Mouse (Mus musculus): ENCODE data around the gene Pi4k2a. TPM values are rescaled to one million over a fixed set of nuclear protein-coding genes. Genes with fewer than 3 reads are reported as not detected.

Gene Pi4k2a
- polyA plus RNA-seq, 1 experiment from 2014 or later: 14.6 TPM

- Histone ChIP-seq H3K27ac (ENCODE audit: low read depth, low read length) (no peak overlapping the region), H3K36me3 (ENCODE audit: control insufficient read depth, insufficient read depth, low read length) (no peaks in the 10 kb centered on the region), H3K4me2 (no peak overlapping the region), H3K27me3 (ENCODE audit: control insufficient read depth, insufficient read depth, low read length) (no peaks in the 10 kb centered on the region; the same call in 1 of the 2 replicates), H3K9ac (ENCODE audit: low read depth, low read length) (no peak overlapping the region), H3K9me3 (replicated peaks; ENCODE audit: control insufficient read depth, low read length) (no peaks in the 10 kb centered on the region), H3K4me1 (ENCODE audit: control insufficient read depth, insufficient read depth, low read length) (peaks cover 7% of the 10 kb centered on the region; the same call in 1 of the 2 replicates), H3K4me3 (ENCODE audit: low read depth, low read length) (no peak overlapping the region)
- ATAC-seq (replicated peaks; ENCODE audit: insufficient number of reproducible peaks, low FRiP score, low TSS enrichment): no peak
- WGBS (ENCODE audit: insufficient replicate concordance): 44% methylated on average over 12 of the region's 12 CpGs
Observed at GRCm38 (mm10) chr19:42157493-42158237, 67.4 kb downstream of the Pi4k2a start.

- H3K4me1 ChIP-seq (ENCODE audit: control insufficient read depth, insufficient read depth, low read length): peaks cover 7% of the 10 kb centered on the region; the same call in 1 of the 2 replicates
- 15% methylated on average over 13 of the region's 13 CpGs for WGBS (ENCODE audit: insufficient replicate concordance)
- H3K4me2 ChIP-seq: peak overlapping the region; percentile 35
- H3K36me3 ChIP-seq (ENCODE audit: control insufficient read depth, insufficient read depth, low read length): no peaks in the 10 kb centered on the region
- H3K27me3 ChIP-seq (ENCODE audit: control insufficient read depth, insufficient read depth, low read length): no peaks in the 10 kb centered on the region; the same call in 1 of the 2 replicates
- no peak for ATAC-seq (replicated peaks; ENCODE audit: insufficient number of reproducible peaks, low FRiP score, low TSS enrichment)
- H3K27ac ChIP-seq (ENCODE audit: low read depth, low read length): no peak overlapping the region
- no peak overlapping the region for H3K4me3 ChIP-seq (ENCODE audit: low read depth, low read length)
- peak overlapping the region; percentile 39; the same call in 1 of the 2 replicates for H3K9ac ChIP-seq (ENCODE audit: low read depth, low read length)
- no peaks in the 10 kb centered on the region for H3K9me3 ChIP-seq (replicated peaks; ENCODE audit: control insufficient read depth, low read length)
Observed at GRCm38 (mm10) chr19:42158246-42159017, 68.2 kb downstream of the Pi4k2a start.

- H3K9ac ChIP-seq (ENCODE audit: low read depth, low read length): no peak within 1 kb of the TSS
Observed at GRCm38 (mm10) chr19:42163764-42164163, 73.5 kb downstream of the Pi4k2a start, which contains the start of gene Zfyve27. Gene Zfyve27, plus strand, starts transcription at chr19:42163951.

GRCm38 (mm10) chr19:42164188-42164587 is 73.9 kb downstream of the Pi4k2a start:
- WGBS (ENCODE audit: insufficient replicate concordance): 51% methylated on average over 7 of the region's 7 CpGs
- Histone ChIP-seq H3K27me3 (ENCODE audit: control insufficient read depth, insufficient read depth, low read length) (peaks cover 20% of the 10 kb centered on the region), H3K4me2 (no peak overlapping the region), H3K4me1 (ENCODE audit: control insufficient read depth, insufficient read depth, low read length) (0 out of 2 replicates have a peak, but pooled peaks cover 2% of the 10 kb centered on the region), H3K9me3 (replicated peaks; ENCODE audit: control insufficient read depth, low read length) (no peaks in the 10 kb centered on the region), H3K9ac (ENCODE audit: low read depth, low read length) (no peak overlapping the region), H3K4me3 (ENCODE audit: low read depth, low read length) (no peak overlapping the region), H3K36me3 (ENCODE audit: control insufficient read depth, insufficient read depth, low read length) (no peaks in the 10 kb centered on the region), H3K27ac (ENCODE audit: low read depth, low read length) (no peak overlapping the region)
- no peak for ATAC-seq (replicated peaks; ENCODE audit: insufficient number of reproducible peaks, low FRiP score, low TSS enrichment)

More at GRCm38 (mm10) chr19:42163764-42164163, 73.5 kb downstream of the Pi4k2a start, which contains the start of gene Zfyve27:
- Histone ChIP-seq H3K4me1 (ENCODE audit: control insufficient read depth, insufficient read depth, low read length) (peaks cover 2% of the 10 kb centered on the region; the same call in 1 of the 2 replicates), H3K36me3 (ENCODE audit: control insufficient read depth, insufficient read depth, low read length) (no peaks in the 10 kb centered on the region), H3K27me3 (ENCODE audit: control insufficient read depth, insufficient read depth, low read length) (peaks cover 16% of the 10 kb centered on the region), H3K9me3 (replicated peaks; ENCODE audit: control insufficient read depth, low read length) (no peaks in the 10 kb centered on the region), H3K4me3 (ENCODE audit: low read depth, low read length) (no peak within 1 kb of the TSS), H3K27ac (ENCODE audit: low read depth, low read length) (no peak within 1 kb of the TSS), H3K4me2 (no peak within 1 kb of the TSS)
- 67% methylated on average over 5 of the region's 5 CpGs for WGBS (ENCODE audit: insufficient replicate concordance)
- no peak for ATAC-seq (replicated peaks; ENCODE audit: insufficient number of reproducible peaks, low FRiP score, low TSS enrichment)

GRCm38 (mm10) chr19:42166130-42166529 is 75.9 kb downstream of the Pi4k2a start:
- no peak overlapping the region for H3K27ac ChIP-seq (ENCODE audit: low read depth, low read length)
- H3K27me3 ChIP-seq (ENCODE audit: control insufficient read depth, insufficient read depth, low read length): peaks cover 26% of the 10 kb centered on the region
- peak overlapping the region; percentile 29; the same call in 1 of the 2 replicates for H3K9ac ChIP-seq (ENCODE audit: low read depth, low read length)
- H3K4me1 ChIP-seq (ENCODE audit: control insufficient read depth, insufficient read depth, low read length): peaks cover 8% of the 10 kb centered on the region; the same call in 1 of the 2 replicates
- H3K4me3 ChIP-seq (ENCODE audit: low read depth, low read length): peak overlapping the region; percentile 1; the same call in 1 of the 2 replicates
- WGBS (ENCODE audit: insufficient replicate concordance): 5% methylated on average over 12 of the region's 12 CpGs
- no peaks in the 10 kb centered on the region for H3K9me3 ChIP-seq (replicated peaks; ENCODE audit: control insufficient read depth, low read length)
- peak overlapping the region; percentile 53 for H3K4me2 ChIP-seq
- no peaks in the 10 kb centered on the region for H3K36me3 ChIP-seq (ENCODE audit: control insufficient read depth, insufficient read depth, low read length)
- ATAC-seq (replicated peaks; ENCODE audit: insufficient number of reproducible peaks, low FRiP score, low TSS enrichment): no peak

- no peak overlapping the region for H3K27ac ChIP-seq (ENCODE audit: low read depth, low read length)
Observed at GRCm38 (mm10) chr19:42166766-42167165, 76.5 kb downstream of the Pi4k2a start.

GRCm38 (mm10) chr19:42167489-42167888 is 77.2 kb downstream of the Pi4k2a start:
- peaks cover 26% of the 10 kb centered on the region for H3K27me3 ChIP-seq (ENCODE audit: control insufficient read depth, insufficient read depth, low read length)
- 58% methylated on average over 9 of the region's 9 CpGs for WGBS (ENCODE audit: insufficient replicate concordance)

More at GRCm38 (mm10) chr19:42166766-42167165, 76.5 kb downstream of the Pi4k2a start:
- Histone ChIP-seq H3K9ac (ENCODE audit: low read depth, low read length) (no peak overlapping the region), H3K9me3 (replicated peaks; ENCODE audit: control insufficient read depth, low read length) (no peaks in the 10 kb centered on the region), H3K4me3 (ENCODE audit: low read depth, low read length) (no peak overlapping the region), H3K27me3 (ENCODE audit: control insufficient read depth, insufficient read depth, low read length) (peaks cover 26% of the 10 kb centered on the region), H3K4me2 (no peak overlapping the region), H3K4me1 (ENCODE audit: control insufficient read depth, insufficient read depth, low read length) (peaks cover 14% of the 10 kb centered on the region; the same call in 1 of the 2 replicates), H3K36me3 (ENCODE audit: control insufficient read depth, insufficient read depth, low read length) (no peaks in the 10 kb centered on the region)
- WGBS (ENCODE audit: insufficient replicate concordance): 46% methylated on average over 3 of the region's 3 CpGs
- ATAC-seq (replicated peaks; ENCODE audit: insufficient number of reproducible peaks, low FRiP score, low TSS enrichment): no peak

GRCm38 (mm10) chr19:42169322-42169975 is 79.2 kb downstream of the Pi4k2a start:
- WGBS (ENCODE audit: insufficient replicate concordance): 58% methylated on average over 10 of the region's 10 CpGs
- peak overlapping the region; percentile 84; the same call in 1 of the 2 replicates for H3K4me2 ChIP-seq
- H3K9me3 ChIP-seq (replicated peaks; ENCODE audit: control insufficient read depth, low read length): no peaks in the 10 kb centered on the region
- no peak overlapping the region for H3K9ac ChIP-seq (ENCODE audit: low read depth, low read length)
- no peak for ATAC-seq (replicated peaks; ENCODE audit: insufficient number of reproducible peaks, low FRiP score, low TSS enrichment)
- no peak overlapping the region for H3K4me3 ChIP-seq (ENCODE audit: low read depth, low read length)
- no peak overlapping the region for H3K27ac ChIP-seq (ENCODE audit: low read depth, low read length)
- H3K27me3 ChIP-seq (ENCODE audit: control insufficient read depth, insufficient read depth, low read length): peaks cover 26% of the 10 kb centered on the region
- peaks cover 14% of the 10 kb centered on the region; the same call in 1 of the 2 replicates for H3K4me1 ChIP-seq (ENCODE audit: control insufficient read depth, insufficient read depth, low read length)
- no peaks in the 10 kb centered on the region for H3K36me3 ChIP-seq (ENCODE audit: control insufficient read depth, insufficient read depth, low read length)

More at GRCm38 (mm10) chr19:42167489-42167888, 77.2 kb downstream of the Pi4k2a start:
- H3K27ac ChIP-seq (ENCODE audit: low read depth, low read length): no peak overlapping the region
- no peak for ATAC-seq (replicated peaks; ENCODE audit: insufficient number of reproducible peaks, low FRiP score, low TSS enrichment)
- H3K9ac ChIP-seq (ENCODE audit: low read depth, low read length): no peak overlapping the region
- peaks cover 14% of the 10 kb centered on the region; the same call in 1 of the 2 replicates for H3K4me1 ChIP-seq (ENCODE audit: control insufficient read depth, insufficient read depth, low read length)
- H3K4me3 ChIP-seq (ENCODE audit: low read depth, low read length): no peak overlapping the region
- H3K9me3 ChIP-seq (replicated peaks; ENCODE audit: control insufficient read depth, low read length): no peaks in the 10 kb centered on the region
- no peak overlapping the region for H3K4me2 ChIP-seq
- no peaks in the 10 kb centered on the region for H3K36me3 ChIP-seq (ENCODE audit: control insufficient read depth, insufficient read depth, low read length)

Measured in heart, embryonic 11.5 days (tissue).